Mouse (Mus musculus): ENCODE measurements around the gene Srsf4.

DNA sequence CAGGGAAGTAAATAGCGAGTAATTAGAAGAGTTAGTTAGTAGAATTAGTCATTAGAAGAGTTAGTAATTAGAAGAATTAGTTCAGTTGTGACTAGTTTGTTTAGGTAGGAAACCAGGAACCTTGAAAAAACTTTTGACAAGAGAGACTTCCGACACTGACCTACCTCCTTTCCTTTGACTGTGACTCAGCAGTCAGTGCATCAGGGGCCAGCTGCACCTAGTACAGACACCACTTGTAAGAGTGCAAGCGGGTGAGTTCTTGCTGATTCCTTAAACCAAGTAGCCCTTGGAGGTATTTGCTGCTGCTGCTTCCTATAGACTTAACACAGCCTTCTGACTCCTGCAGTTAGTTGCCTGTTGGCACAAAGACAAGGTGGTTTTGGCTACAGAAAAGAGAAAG lies 17.3 kb downstream of the Srsf4 start:
- no peak for TF ChIP-seq POLR2A (IDR thresholded peaks at IDR 0.05; ENCODE audit: low read depth, low read length)
- TF ChIP-seq CTCF (IDR thresholded peaks at IDR 0.05; ENCODE audit: extremely low read depth, insufficient read depth, insufficient read length, insufficient replicate concordance) = no peak
